Mouse (Mus musculus) heart, postnatal 14 days (tissue): ENCODE measurements around the gene Sectm1a. TPM values are rescaled to one million over a fixed set of nuclear protein-coding genes. Genes with fewer than 3 reads are reported as not detected.
"Not testable (repeated sequence)": the region's sequence is repeated elsewhere in the genome, so short reads cannot be mapped to it uniquely, and the experiment has no call there.

Experiments
- DNase-seq, 2 experiments: peaks; one replicate each; pipeline ENCODE4 v3.0.0; 2021 to 2022
- intact Hi-C: fragments of 180-260 bp; cut with DNase I; formaldehyde crosslinking; loops from one replicate; pipeline ENCODE4 v1.15.1; 2025
- long read RNA-seq, 2 experiments: library from polyadenylated mRNA; stranded (forward); transcript quantifications; one replicate each; pipeline ENCODE4 v2.0.0; 2021
- total RNA-seq, 2 experiments: library from RNA; stranded (reverse); gene quantifications; 2 replicates each; pipeline ENCODE4 v1.2.3; 2021

Sectm1a gene
- total RNA-seq = not detected
- long read RNA-seq, experiment 1 = 0 reads
- long read RNA-seq, experiment 2 = 0 reads

DNA sequence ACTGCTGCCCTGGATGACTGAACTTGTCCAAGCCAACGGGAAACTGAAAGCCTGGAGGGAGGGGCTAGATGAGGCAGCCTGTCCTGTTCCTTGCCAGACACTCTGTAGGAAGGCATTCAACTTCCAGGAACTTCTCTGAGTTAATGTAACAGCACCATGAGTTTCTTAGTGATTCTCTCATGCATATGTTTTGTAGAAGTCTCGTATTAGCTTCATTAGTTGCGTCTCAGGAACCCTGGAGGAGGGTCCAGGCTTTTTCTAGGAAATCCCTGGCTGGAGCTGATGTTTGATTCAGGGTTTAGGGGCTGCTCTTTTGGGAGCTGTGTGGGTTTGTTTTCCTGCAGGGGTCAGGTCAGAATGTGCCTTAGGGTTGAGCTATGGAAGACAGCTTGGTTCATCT lies at the start of gene Sectm1a:
Sectm1a (minus strand) TSS at position 101 of the 400 bp plus-strand sequence.
- intact Hi-C loops = no loop called here
- DNase-seq = no peak

DNA sequence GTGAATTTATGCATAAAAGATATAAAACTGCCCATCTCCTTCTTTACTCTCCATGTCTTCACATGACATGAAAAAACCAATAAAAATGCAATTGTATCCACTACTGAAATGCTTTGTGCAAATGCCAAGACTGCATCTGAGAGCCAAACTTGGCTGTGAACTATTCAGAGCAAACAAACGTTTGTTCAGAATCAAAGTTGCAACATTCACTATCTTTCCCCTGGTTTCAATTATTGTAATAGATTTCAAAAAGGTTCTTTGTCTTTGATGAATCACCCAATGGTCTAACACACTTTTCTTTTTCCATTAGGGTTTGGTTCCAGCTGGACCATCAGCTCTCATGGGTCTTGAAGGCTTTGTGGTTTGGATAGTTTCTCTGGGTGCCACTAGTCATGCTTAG lies 48.6 kb upstream of the Sectm1a start:
- DNase-seq = no peak
- intact Hi-C loops = no loop called here

DNA sequence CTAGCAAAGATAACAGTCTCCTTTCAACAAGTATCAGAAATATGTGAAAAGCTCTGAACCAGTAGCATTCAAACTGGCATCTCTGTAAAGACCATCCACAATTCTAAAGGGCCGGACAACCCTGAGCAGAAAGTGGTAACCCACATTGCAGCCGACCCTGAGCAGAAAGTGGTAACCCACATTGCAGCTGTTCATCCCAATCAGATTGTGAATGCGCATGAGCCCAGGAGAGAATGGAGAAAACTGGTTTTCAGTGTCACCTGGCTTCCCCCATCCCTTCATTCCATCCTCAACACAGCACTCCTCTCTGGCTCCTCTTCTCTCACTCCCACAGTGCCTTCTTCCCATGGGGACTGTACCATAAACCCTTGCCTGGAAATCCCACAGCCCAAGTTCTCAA lies 46.4 kb upstream of the Sectm1a start:
- DNase-seq = no peak
- intact Hi-C loops = no loop called here

DNA sequence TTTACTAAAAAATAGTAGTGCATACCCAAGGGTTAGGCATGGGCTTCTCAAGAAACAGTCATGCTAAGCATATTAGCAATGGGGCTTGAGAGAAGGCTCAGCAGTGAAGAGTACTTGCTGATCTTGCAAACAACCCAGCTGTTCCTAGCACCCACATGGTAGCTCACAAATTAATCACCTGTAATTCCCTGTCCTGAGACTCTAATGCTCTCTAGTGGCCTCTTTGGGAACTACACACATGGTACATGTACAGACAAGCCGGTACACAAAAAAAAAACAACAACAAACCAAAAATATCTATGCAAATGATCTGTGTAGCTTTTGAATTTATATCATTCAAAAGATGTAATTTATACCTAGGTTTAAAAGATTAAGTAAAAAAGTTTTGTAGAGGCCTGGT lies 45.4 kb upstream of the Sectm1a start:
- DNase-seq = no peak
- intact Hi-C loops = no loop called here

DNA sequence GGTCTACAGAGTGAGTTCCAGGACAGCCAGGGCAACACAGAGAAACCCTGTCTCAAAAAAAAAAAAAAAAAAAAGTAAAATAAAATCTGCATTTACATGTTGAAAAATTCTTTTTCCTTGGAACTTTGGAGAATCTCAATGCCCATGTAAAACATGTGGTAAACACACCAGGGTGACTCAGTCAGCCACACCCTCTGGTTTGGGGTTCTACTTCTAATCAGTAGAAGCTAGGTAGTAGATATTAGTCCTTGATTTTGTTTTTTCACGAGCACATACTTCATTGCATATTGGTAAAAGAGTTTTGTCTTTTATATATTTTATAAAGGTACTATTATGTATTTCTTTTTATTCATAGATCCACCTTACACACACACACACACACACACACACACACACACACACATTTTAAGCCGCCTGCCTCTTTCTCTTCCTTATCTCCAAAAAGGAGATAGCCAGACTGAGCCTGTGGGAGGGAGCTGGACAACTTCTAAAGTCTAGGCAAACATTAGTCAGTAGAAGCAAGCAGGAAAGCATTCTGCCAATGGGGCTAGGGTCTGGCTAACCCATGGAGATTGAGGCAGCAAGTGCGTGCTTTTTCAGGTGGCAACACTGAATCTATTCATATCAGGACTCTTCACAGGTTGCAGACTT lies 44.6 kb upstream of the Sectm1a start:
- DNase-seq = no peak
- intact Hi-C loops = no loop called here

DNA sequence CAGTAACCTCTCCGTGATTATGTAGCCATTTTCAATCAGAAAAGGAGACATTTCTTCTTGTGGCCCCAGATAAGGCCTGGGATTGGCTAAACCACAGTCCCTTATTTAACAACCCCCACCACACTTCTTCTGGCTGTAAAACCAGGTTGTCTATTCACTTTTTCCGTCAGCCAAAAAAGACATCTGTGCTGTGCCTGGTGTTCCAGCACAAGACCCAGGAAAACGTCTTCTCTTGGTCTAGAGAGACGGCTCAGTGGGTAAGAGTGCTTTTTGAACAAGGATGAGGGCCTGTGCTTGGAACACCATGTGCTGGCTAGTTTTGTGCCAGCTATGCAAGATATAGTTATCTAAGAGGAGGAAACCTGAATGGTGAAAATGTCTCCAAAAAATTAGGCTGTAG lies 42.4 kb upstream of the Sectm1a start:
- no peak for DNase-seq
- intact Hi-C loops = no loop called here

DNA sequence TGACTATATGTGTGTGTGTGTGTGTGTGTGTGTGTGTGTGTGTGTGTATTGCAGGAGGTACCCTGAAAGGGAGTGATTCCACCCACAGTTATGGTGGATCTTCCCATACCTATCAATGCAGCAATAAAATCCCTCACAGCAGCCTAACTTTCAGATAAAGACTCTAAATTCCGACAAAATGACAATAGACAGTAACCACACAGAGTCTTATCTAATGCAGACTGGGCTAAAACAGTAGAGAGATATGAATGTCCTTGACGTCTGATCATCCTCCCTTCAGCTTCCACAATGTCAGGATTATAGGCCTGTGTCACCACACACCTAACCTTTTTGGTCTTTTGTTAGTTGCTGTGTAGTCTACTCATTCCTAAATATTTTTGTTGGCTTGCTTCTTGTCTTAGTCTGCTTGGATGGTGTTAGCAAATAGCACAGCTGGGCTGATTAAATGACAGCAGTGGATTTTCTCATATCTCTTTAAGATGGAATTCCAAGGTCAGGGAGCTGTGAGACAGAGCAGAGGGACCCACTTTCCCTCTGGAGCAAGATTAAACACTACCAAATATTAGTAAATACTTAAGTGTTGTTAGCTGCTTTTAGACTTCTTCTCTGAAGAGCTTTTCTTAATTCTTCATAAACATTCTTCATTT lies 41.1 kb upstream of the Sectm1a start:
- intact Hi-C loops = no loop called here

DNA sequence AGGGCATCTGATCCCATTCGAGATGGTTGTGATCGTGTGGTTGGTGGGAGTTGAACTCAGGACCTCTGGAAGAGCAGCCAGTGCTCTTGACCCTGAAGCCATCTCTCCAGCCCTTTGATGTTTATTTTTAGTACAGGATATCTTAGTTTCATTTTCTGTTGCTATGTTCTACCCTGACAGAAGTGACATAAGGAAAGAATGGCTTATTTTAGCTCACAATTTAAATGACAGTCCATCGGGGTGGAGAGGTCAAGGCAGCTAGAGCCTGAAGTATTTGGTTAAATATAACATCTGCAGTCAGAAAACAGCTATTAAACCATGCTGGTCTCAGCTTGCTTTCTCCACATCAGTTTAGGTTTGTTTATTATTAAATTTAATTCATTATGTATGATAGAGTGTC lies 40.1 kb upstream of the Sectm1a start:
- intact Hi-C loops = no loop called here
- DNase-seq = no peak

More for the DNA sequence above, 41.1 kb upstream of the Sectm1a start:
- no peak for DNase-seq

DNA sequence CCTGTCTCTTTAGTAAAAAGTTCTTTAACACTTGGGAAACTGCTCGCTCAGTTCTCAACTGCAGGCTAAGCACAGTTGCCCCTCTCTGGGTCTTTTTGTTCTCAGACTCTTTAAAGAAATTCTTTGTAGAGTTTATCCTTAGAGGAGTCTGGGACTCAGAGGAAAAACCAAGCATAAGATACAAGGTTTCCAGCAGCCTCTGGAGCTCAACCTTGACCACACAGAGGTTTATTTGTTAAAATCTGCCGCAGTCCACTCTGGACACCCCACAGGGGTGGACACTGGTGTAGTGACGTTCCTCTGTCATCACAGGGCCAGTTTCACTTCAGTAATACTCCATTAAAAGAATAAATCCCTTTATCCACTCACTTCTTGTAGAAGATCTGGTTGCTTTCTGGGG lies 37.6 kb upstream of the Sectm1a start, which contains the start of gene Tex19.2:
Tex19.2 (minus strand) TSS at position 101 of the 400 bp plus-strand sequence.
- intact Hi-C loops = no loop called here
- no peak for DNase-seq

DNA sequence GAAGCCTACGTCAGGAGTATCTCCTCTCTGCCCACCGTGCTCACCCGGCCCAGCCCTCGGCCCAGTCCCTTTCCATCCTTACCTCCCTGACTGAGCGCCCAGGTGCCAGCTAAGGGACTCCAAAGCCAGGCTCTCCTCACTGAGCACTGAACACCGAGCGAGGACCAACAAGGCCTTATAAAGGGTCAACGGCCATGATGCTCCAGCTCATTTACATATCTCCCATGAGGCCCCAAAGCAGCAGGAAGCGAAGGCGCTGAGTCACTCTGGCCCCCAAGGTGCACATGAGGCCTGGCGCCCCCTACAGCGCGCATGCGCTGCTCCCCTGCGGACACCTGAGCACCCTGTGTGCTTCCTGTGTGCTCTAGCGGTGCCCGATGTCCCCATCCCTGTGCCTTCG lies 37.1 kb upstream of the Sectm1a start:
- DNase-seq = no peak
- intact Hi-C loops = no loop called here

DNA sequence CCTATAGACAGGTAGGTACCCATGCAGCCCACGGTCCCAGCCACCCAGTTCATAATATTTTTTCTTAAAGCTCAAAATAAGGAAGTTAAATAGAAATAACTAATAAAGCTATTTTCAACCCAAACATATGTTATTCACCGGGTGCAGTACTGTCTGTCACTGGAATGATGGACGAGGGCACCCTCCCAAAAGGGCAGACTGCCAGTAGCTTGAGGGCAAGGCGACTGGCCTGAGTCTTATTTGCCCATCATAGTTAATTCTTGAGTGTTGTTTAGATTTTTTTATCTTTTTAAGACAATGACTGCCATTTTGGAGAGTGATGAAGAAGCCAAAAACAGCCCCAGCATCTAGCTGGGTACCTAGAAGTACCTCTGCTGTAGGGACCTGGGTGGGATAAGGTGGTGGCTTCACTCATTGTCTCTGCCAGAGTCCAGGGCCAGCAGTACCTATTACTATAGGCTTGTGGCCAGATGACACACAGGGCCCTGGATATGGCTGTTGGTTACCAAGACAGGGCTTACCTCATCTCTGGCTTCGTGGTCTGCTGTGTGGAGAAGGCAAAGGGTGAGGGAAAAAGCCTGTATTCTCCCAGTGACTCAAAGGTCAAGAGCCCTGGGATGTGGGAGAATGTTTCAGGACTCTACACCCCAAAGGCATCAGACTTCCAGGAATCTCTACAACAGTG lies 31.2 kb upstream of the Sectm1a start:
- DNase-seq = no peak
- intact Hi-C loops = loop anchor here (5.0 kb wide), 1 partner anchor 50 kb away; the partner anchor contains the start of gene Sectm1b

DNA sequence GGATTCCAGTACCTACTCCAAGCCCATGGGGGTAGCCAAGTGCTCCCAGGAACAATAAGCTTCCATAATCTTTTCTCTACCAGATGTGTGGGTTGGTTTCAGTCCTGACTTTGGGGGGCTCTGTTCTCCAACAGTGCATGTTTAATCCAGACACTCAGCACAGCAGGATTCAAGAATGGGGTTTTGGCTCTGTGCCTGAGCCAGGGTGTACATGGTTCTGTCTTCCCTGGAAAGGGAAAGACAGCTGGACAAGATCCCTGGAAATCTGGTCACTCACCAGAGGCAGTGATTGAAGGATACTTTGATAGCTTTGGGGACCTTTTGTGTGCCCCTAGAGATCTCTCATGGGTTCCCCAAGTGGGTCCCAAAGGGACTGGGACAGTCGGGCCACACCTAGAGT lies 30.6 kb upstream of the Sectm1a start:
- DNase-seq = no peak
- intact Hi-C loops = loop anchor here (5.0 kb wide), 1 partner anchor 49 kb away; the partner anchor contains the start of gene Sectm1b

DNA sequence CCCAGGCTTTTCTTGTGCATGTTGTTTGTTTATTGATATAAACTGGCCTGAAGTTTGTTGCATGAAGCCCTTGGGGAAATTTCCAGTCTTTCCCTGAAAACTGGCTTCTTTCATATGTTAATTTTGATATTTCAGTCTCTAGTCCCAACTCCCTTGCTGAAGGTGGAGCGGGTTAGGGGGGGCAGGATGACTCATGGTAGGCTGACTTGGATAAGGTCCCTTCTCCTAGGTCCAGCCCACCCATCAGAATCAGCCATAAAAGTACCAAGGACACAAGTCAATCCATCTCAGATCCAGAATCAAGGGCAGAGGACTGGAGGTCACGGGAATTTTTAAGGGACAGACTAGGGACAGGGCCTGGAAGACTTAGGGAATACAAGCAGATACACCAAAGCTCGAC lies 30.0 kb upstream of the Sectm1a start:
- intact Hi-C loops = loop anchor here (5.0 kb wide), 1 partner anchor 49 kb away; the partner anchor contains the start of gene Sectm1b
- no peak for DNase-seq

DNA sequence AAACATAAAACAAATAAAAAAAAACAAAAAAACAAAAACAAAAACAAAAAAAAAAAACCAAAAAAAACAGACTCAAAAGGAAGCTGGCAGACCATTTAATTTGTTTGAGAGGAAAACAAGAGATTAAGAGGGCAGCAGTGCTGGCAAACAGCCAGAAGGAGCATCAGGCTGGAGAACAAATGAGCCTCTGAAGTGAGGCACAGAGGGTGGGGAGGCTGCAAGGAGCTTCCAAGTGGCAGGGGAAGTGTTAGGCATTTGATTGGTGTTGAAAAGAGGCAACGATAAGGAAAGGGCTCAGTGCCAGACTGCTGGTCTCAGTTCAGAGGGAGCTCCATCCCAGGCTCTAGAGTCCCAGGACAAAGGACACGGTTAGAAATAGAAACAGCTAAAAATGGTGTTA lies 29.0 kb upstream of the Sectm1a start:
- peak; percentile 61 to 74 for DNase-seq
- intact Hi-C loops = loop anchor here (5.0 kb wide), 1 partner anchor 48 kb away; the partner anchor contains the start of gene Sectm1b

DNA sequence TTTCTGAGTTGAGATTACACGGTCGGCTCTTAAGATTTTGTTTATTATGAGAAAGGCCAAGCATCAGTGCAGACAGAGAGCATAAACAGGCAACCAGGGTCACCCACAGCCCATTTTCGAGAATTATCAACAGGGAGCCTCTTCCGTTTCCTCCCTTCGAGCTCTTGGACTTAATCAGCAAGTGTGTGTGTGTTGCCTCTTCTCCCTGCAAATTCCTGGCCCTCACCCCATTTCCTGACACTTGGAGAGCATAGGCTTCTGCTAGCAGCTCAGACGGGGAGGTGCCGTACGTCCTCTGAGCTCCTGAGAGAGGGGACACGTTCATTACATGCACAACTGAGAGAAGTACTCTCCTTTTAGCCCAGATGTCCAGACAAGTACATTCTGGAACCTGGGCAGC lies 27.0 kb upstream of the Sectm1a start:
- DNase-seq = peak; percentile 19 to 41

DNA sequence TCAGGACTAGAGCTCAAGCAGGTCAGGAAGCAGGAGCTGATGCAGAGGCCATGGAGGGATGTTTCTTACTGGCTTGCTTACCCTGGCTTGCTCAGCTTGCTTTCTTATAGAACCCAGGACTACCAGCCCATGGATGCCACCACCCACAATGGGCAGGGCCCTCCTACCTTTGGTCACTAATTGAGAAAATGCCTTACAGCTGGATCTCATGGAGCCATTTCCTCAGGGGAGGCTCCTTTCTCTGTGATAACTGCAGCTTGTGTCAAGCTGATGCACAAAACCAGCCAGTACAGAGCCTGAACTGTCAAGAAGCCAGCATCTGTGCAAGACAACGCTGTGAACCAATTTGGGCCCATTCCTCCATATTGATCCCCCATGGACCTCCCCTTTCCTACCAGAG lies 26.2 kb upstream of the Sectm1a start:
- intact Hi-C loops, DNase-seq: not testable (repeated sequence)

More for the DNA sequence above, 27.0 kb upstream of the Sectm1a start:
- intact Hi-C loops = no loop called here

DNA sequence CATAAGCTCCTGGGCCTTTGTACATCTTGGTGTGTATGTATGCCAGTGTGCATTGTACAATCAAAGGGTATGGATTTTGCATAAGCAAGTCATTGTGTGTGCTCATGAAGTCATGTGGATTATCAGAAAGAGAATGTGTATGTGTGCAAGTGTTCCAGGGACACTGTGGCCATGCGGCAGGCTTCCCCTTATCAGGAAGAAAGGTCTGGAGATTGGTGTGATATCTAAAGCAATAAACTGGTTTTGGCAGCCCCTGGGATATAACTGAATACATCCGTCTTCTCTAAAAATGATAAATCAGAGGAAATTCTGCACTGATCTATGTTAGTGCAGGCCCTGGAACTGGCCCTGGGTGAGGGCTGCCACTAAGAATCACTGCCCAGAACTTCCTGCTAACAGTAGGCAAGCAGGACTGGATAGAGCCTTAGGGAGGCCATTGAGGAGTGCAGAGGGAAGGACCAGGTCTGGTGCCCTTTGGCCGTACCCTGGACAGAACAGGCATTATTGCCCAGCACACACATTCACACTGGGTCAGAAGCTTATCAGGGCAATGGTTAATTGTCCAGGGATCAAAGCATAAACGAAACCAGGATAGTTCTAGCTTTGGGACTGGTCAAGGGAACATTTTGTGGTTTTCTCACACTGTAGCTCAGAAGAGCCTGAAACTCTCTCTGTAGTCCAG lies 20.2 kb upstream of the Sectm1a start:
- intact Hi-C loops = no loop called here
- DNase-seq = no peak

DNA sequence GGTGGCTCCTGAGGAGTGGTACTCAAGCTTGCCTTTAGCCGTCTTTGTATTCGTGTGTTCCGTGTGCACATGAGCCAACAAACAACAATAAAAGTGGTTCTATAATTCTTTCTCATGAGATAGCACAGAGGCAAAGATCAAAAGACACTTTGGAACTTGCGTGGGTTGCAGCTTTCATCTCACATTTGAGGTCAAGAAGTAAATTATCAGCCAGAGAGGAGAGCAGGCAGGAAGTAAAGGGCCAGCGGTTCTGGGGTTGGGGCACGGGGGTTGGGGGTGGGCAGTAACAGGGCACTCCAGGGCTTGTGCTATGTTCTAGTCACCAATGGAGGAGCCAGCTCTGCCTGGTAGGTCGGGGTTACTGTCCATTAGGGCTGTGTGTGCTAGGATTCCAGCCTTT lies 19.7 kb upstream of the Sectm1a start:
- DNase-seq = no peak
- intact Hi-C loops = no loop called here

DNA sequence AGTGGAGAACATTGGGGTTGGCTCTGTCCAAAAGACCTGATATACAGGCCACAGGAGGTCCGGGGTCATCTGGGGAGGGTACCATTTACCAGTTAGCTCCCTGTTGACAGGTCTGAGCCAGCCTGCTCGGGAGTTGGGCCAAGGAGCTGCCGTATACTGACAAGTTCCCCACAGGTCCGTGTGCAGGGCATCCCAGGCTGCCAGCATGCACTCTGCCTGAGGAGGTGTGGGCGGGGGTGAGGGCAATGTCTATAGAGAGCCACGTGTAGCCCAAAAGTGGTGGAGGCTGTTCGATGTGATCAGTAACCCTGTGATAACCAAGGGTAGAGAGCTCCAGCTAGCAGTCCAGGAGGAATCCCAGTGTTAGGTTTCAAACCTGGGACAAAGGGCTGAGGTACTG lies 18.7 kb upstream of the Sectm1a start:
- no peak for DNase-seq
- intact Hi-C loops = no loop called here

DNA sequence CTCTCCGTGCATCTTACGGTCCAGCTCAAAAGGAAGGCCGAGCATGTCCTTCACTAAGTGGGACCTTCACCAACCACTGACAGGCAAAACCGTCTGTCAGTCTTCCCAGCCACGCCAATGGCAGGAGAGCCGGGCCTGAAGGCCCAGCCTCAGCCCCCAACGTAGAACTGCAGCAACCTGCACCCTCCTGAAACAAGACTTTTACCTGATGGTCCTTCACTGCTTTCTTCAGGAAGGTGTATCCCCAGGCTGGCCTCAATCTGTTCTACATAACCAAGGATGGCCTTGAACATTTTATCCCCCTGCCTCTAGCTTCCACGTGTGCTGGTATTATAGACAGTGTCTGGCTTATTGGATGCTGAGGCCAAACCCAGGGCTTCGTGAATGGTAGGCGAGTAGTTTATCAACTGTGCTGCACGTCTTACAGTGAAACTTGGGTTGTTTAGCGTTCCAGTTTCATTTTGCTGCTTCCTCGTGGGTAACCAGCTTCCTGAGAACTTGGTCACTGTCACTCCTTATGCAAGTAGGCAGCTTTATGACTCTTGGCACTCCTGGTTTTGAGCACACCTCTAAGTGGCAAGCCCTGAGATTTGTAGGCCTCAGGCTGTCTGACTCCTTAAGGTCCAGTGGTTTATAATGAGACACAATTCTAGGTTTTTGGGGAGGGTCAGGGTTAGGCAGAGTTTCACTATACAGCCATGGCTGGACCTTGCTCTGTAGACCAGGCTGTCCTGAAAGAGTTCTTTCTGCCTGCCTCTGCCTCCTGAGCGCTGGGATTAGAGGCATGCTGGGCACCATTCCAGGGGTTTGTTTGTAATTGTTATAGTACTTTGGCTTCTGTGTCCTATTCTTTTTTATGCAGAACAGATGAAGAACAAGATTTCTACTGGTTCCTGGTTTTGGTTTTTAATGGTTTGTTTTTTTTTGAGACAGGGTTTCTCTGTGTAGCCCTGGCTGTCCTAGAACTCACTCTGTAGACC lies 11.9 kb upstream of the Sectm1a start:
- DNase-seq = no peak
- intact Hi-C loops = no loop called here
